Mouse (Mus musculus): Measurements from ENCODE around the gene Iscu. TPM values are rescaled to one million over a fixed set of nuclear protein-coding genes. Genes with fewer than 3 reads are reported as not detected.

The Iscu gene
- total and polyA plus RNA-seq, 2 experiments from 2014 or later, result 116 to 215 TPM

DNA sequence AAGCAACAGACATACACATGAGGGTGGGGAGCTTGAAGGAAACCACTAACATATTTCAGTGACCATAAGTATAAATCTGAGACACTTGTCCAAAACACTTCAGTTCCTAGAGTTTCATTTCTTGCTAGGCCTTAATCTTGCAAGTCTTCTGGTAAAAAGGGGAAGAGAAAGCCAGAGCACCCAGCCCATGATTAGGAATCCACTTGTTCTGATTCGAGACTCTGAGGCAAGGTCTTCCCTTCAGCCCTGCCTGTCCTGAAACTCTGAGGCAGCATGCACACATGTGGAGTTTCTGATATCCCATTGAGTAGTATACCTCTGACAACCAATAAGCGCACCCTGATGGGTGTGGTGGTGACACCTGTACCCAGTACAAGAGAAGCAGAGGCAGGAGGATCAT, 11.0 kb upstream of the Iscu start:
- no peak overlapping the region for H3K4me2 ChIP-seq (ENCODE audit: low read depth, low read length)
- no peak overlapping the region for H3K27ac ChIP-seq (ENCODE audit: low read depth)
- H3K4me1 ChIP-seq (ENCODE audit: control insufficient read depth, insufficient read depth), result no peaks in the 10 kb centered on the region
- WGBS, result 89% methylated on average over 2 of the region's 2 CpGs
- no peaks in the 10 kb centered on the region for H3K9me3 ChIP-seq (replicated peaks; ENCODE audit: control insufficient read depth, low read length)
- no peaks in the 10 kb centered on the region for H3K27me3 ChIP-seq (ENCODE audit: control insufficient read depth, insufficient read depth, low read length)
- no peak overlapping the region for H3K4me3 ChIP-seq (ENCODE audit: low read depth, low read length)
- H3K36me3 ChIP-seq (replicated peaks; ENCODE audit: control insufficient read depth, insufficient read depth, low read length), result peaks cover 84% of the 10 kb centered on the region
- ATAC-seq (ENCODE audit: insufficient read depth, low read depth) (no peak), DNase-seq (ENCODE audit: low spot score) (no peak)
- H3K9ac ChIP-seq (replicated peaks; ENCODE audit: low read depth, low read length), result no peak overlapping the region
- TF ChIP-seq CTCF (IDR thresholded peaks at IDR 0.05; ENCODE audit: low read depth) (no peak), EP300 (IDR thresholded peaks at IDR 0.05; ENCODE audit: low read depth) (no peak)

DNA sequence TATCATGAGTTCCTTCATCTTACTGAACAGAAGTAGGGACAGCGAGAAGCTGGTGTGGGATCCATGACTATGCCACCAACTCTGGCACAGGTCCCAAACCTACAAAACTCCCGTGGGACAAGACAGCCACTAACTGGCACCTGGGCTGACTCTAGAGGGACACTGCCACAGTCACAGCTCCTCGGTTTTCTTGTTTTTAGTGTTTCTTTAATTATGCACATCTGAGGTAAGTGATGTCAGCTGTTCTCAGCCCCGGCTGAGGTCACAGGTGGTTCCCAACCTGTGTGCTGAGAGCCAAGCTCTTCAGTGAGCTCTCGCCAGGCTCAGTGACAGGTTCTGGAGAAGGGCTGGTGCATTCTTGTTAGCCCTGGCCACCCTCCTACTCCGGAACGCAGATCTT, 8.1 kb upstream of the Iscu start:
- H3K36me3 ChIP-seq (replicated peaks; ENCODE audit: control insufficient read depth, insufficient read depth, low read length), result peaks cover 71% of the 10 kb centered on the region
- ATAC-seq (ENCODE audit: insufficient read depth, low read depth) (no peak), DNase-seq (ENCODE audit: low spot score) (no peak)
- no peak overlapping the region for H3K4me3 ChIP-seq (ENCODE audit: low read depth, low read length)
- TF ChIP-seq CTCF (IDR thresholded peaks at IDR 0.05; ENCODE audit: low read depth) (no peak), EP300 (IDR thresholded peaks at IDR 0.05; ENCODE audit: low read depth) (no peak)
- no peak overlapping the region for H3K9ac ChIP-seq (replicated peaks; ENCODE audit: low read depth, low read length)
- no peaks in the 10 kb centered on the region for H3K9me3 ChIP-seq (replicated peaks; ENCODE audit: control insufficient read depth, low read length)
- no peak overlapping the region for H3K4me2 ChIP-seq (ENCODE audit: low read depth, low read length)
- H3K27me3 ChIP-seq (ENCODE audit: control insufficient read depth, insufficient read depth, low read length), result no peaks in the 10 kb centered on the region
- no peak overlapping the region for H3K27ac ChIP-seq (ENCODE audit: low read depth)
- WGBS, result 87% methylated on average over 7 of the region's 7 CpGs
- no peaks in the 10 kb centered on the region for H3K4me1 ChIP-seq (ENCODE audit: control insufficient read depth, insufficient read depth)

DNA sequence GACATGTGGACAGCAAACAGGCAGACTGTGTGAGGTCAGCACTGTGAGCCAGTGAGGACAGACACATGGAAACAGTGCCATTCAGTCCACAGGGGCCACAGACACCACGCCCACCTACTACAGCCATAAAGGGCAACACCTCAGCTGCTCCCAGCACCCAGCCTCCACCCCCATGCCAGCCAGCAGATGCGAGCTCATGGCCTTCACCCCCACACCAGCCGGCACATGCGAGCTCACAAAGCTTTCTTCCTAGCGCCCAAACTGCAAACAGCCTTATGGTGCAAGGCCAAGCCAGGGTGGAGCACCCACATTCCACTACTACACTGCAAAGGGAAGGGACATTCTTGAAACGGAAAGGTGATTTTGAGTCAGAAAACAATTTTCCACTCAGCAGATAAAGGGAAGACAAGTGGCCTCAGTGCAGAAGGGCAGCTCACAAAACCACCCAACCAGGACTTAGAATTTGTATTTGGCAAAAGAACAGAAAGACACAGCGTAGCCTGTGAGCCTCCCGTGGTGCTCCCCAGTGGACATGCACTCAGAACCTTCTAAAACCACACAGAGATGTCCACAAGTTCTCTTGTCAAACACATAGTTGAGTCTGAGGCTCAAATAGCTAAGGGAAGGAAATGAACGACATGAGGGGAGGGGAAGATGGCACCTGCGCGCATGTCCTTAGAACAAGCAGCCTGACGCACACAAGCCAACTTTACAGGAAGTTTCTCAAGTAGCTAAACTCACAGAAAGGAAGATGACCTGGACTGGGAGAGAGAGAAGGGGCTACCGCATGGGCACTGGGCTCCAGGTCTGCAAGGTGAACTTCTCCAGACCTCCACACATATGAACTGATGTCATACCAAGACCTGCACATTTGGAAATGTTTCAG, 6.7 kb upstream of the Iscu start:
- H3K27me3 ChIP-seq (ENCODE audit: control insufficient read depth, insufficient read depth, low read length), result no peaks in the 10 kb centered on the region
- H3K4me2 ChIP-seq (ENCODE audit: low read depth, low read length), result no peak overlapping the region
- no peak overlapping the region for H3K9ac ChIP-seq (replicated peaks; ENCODE audit: low read depth, low read length)
- no peak overlapping the region for H3K4me3 ChIP-seq (ENCODE audit: low read depth, low read length)
- H3K36me3 ChIP-seq (replicated peaks; ENCODE audit: control insufficient read depth, insufficient read depth, low read length), result peaks cover 57% of the 10 kb centered on the region
- DNase-seq (ENCODE audit: low spot score) (no peak), ATAC-seq (ENCODE audit: insufficient read depth, low read depth) (no peak)
- H3K4me1 ChIP-seq (ENCODE audit: control insufficient read depth, insufficient read depth), result peaks cover 8% of the 10 kb centered on the region
- no peaks in the 10 kb centered on the region for H3K9me3 ChIP-seq (replicated peaks; ENCODE audit: control insufficient read depth, low read length)
- TF ChIP-seq CTCF (IDR thresholded peaks at IDR 0.05; ENCODE audit: low read depth), result no peak
- TF ChIP-seq EP300 (IDR thresholded peaks at IDR 0.05; ENCODE audit: low read depth), result no peak
- H3K27ac ChIP-seq (ENCODE audit: low read depth), result 0 out of 2 replicates have a peak overlapping the region, but pooled peaks have one; percentile 11
- WGBS, result 77% methylated on average over 13 of the region's 13 CpGs

GRCm38 (mm10) chr5:113768806-113769205, 3.7 kb upstream of the Iscu start:
- Histone ChIP-seq H3K4me1 (ENCODE audit: control insufficient read depth, insufficient read depth) (peaks cover 14% of the 10 kb centered on the region), H3K9ac (replicated peaks; ENCODE audit: low read depth, low read length) (no peak overlapping the region), H3K27me3 (ENCODE audit: control insufficient read depth, insufficient read depth, low read length) (no peaks in the 10 kb centered on the region), H3K4me3 (ENCODE audit: low read depth, low read length) (no peak overlapping the region), H3K36me3 (replicated peaks; ENCODE audit: control insufficient read depth, insufficient read depth, low read length) (peaks cover 29% of the 10 kb centered on the region; the same call in 1 of the 2 replicates), H3K4me2 (ENCODE audit: low read depth, low read length) (no peak overlapping the region), H3K9me3 (replicated peaks; ENCODE audit: control insufficient read depth, low read length) (no peaks in the 10 kb centered on the region), H3K27ac (ENCODE audit: low read depth) (no peak overlapping the region)
- no peak for TF ChIP-seq EP300 (IDR thresholded peaks at IDR 0.05; ENCODE audit: low read depth)
- no peak for TF ChIP-seq CTCF (IDR thresholded peaks at IDR 0.05; ENCODE audit: low read depth)
- 89% methylated on average over 8 of the region's 8 CpGs for WGBS
- no peak for DNase-seq (ENCODE audit: low spot score)
- no peak for ATAC-seq (ENCODE audit: insufficient read depth, low read depth)

GRCm38 (mm10) chr5:113771213-113772162, 1.1 kb upstream of the Iscu start:
- DNase-seq (ENCODE audit: low spot score), result peak; percentile 94
- Histone ChIP-seq H3K4me3 (ENCODE audit: low read depth, low read length) (peak overlapping the region; percentile 79), H3K9ac (replicated peaks; ENCODE audit: low read depth, low read length) (peak overlapping the region; percentile 72), H3K27ac (ENCODE audit: low read depth) (peak overlapping the region; percentile 97), H3K9me3 (replicated peaks; ENCODE audit: control insufficient read depth, low read length) (no peaks in the 10 kb centered on the region), H3K36me3 (replicated peaks; ENCODE audit: control insufficient read depth, insufficient read depth, low read length) (peaks cover 39% of the 10 kb centered on the region), H3K4me1 (ENCODE audit: control insufficient read depth, insufficient read depth) (peaks cover 14% of the 10 kb centered on the region), H3K27me3 (ENCODE audit: control insufficient read depth, insufficient read depth, low read length) (no peaks in the 10 kb centered on the region), H3K4me2 (ENCODE audit: low read depth, low read length) (peak overlapping the region; percentile 97)
- ATAC-seq (ENCODE audit: insufficient read depth, low read depth), result peak; percentile 79
- TF ChIP-seq CTCF (IDR thresholded peaks at IDR 0.05; ENCODE audit: low read depth), result no peak
- TF ChIP-seq EP300 (IDR thresholded peaks at IDR 0.05; ENCODE audit: low read depth), result peak; percentile 98
- WGBS, result under 1% methylated on average over 94 of the region's 97 CpGs

Measured in heart, postnatal 0 days (tissue).